Comparison of ENCODE assay signal across 18 mouse cellular contexts in genomic region chr6:33440508-33440907, GRCm38 (mm10).
"Had no signal": no experiment of that assay in that cellular context is flagged by ENCODE, and none has a peak within 500 bp of the region (broad histone marks: within the 10 kb centered on the region; RNA-seq: fewer than 3 reads in every experiment).

No protein-coding gene starts in this region.

- H3K4me2 ChIP-seq: lung, embryonic 15.5 days; midbrain, embryonic 12.5 days; neural tube, embryonic 13.5 days; neural tube, embryonic 15.5 days; stomach, embryonic 15.5 days had no signal

- ATAC-seq: midbrain, embryonic 16.5 days had no signal

- DNase-seq: lung, postnatal 14 days; midbrain, embryonic 14.5 days; retina, postnatal 1 day; right cerebral cortex, adult 18-20 months; right cerebral cortex, postnatal 25 days; right cerebral cortex, postnatal 4 days; spleen, adult 18-20 months; thymus, adult 2 months had no signal

- H3K4me1 ChIP-seq: lung, embryonic 15.5 days; midbrain, embryonic 10.5 days; midbrain, embryonic 12.5 days; neural tube, embryonic 13.5 days; neural tube, embryonic 15.5 days; stomach, embryonic 15.5 days had no signal

- H3K9me3 ChIP-seq: lung, embryonic 15.5 days; midbrain, embryonic 10.5 days; midbrain, embryonic 12.5 days; neural tube, embryonic 13.5 days; neural tube, embryonic 15.5 days; stomach, embryonic 15.5 days had no signal

- H3K36me3 ChIP-seq: lung, embryonic 15.5 days; neural tube, embryonic 15.5 days; stomach, embryonic 15.5 days had no signal

- H3K4me3 ChIP-seq: lung, embryonic 15.5 days; midbrain, embryonic 10.5 days; midbrain, embryonic 12.5 days; myocyte; neural tube, embryonic 13.5 days; neural tube, embryonic 15.5 days; stomach, embryonic 15.5 days had no signal

- H3K27ac ChIP-seq: liver, embryonic 14.5 days; lung, embryonic 15.5 days; midbrain, embryonic 10.5 days; midbrain, embryonic 12.5 days; neural tube, embryonic 13.5 days; neural tube, embryonic 15.5 days; stomach, embryonic 15.5 days; stomach, postnatal 0 days had no signal

- H3K9ac ChIP-seq: liver, embryonic 14.5 days; lung, embryonic 15.5 days; midbrain, embryonic 12.5 days; neural tube, embryonic 13.5 days; neural tube, embryonic 15.5 days; stomach, embryonic 15.5 days had no signal

- H3K27me3 ChIP-seq: lung, embryonic 15.5 days; midbrain, embryonic 12.5 days; neural tube, embryonic 13.5 days; neural tube, embryonic 15.5 days; stomach, embryonic 15.5 days had no signal
